Mouse (Mus musculus) forebrain, embryonic 13.5 days (tissue): ENCODE results near the gene Dclk3. TPM values are rescaled to one million over a fixed set of nuclear protein-coding genes. Genes with fewer than 3 reads are reported as not detected.

ENCODE experiments used
- ATAC-seq: fragments of 200-750 bp; cut with Nextera tagmentation; 2 replicates; pipeline ENCODE4 v1.8.0; 2017
- H3K27ac ChIP-seq: fragments of 300-500 bp; sonication (generic); 2 replicates; pipeline ENCODE4 v1.5.1; 2015; ENCODE audit warnings: inconsistent platforms, mild to moderate bottlenecking, moderate library complexity
- H3K27me3 ChIP-seq: fragments of 300-500 bp; sonication (generic); 2 replicates; pipeline ENCODE4 v1.6.1; 2015; ENCODE audit warnings: mild to moderate bottlenecking, inconsistent platforms
- H3K36me3 ChIP-seq: fragments of 300-500 bp; sonication (generic); 2 replicates; pipeline ENCODE4 v1.6.1; 2015; ENCODE audit warnings: mild to moderate bottlenecking, inconsistent platforms; ENCODE audit not compliant: poor library complexity, severe bottlenecking
- H3K4me1 ChIP-seq: fragments of 300-500 bp; sonication (generic); 2 replicates; pipeline ENCODE4 v1.6.1; 2015; ENCODE audit warnings: inconsistent platforms
- H3K4me2 ChIP-seq: fragments of 300-500 bp; sonication (generic); 2 replicates; pipeline ENCODE4 v1.6.1; 2015; ENCODE audit warnings: inconsistent platforms, mild to moderate bottlenecking, moderate library complexity
- H3K4me3 ChIP-seq: fragments of 300-500 bp; sonication (generic); 2 replicates; pipeline ENCODE4 v1.5.1; 2015; ENCODE audit warnings: mild to moderate bottlenecking, inconsistent platforms
- H3K9ac ChIP-seq: fragments of 300-500 bp; sonication (generic); 2 replicates; pipeline ENCODE4 v1.6.1; 2015; ENCODE audit warnings: mild to moderate bottlenecking, inconsistent platforms
- H3K9me3 ChIP-seq: fragments of 300-500 bp; sonication (generic); replicated peaks from 2 replicates; pipeline ENCODE4 v1.6.1; 2016; ENCODE audit warnings: inconsistent platforms
- WGBS: fragments of 180-500 bp; shearing (Covaris S2); methylation state at CpG from one replicate; pipeline ENCODE4 v1.1.7; 2015; 5-methylcytosine and 5-hydroxymethylcytosine counted together
- polyA plus RNA-seq: library from polyadenylated mRNA; unstranded; fragments of >200 nt; fragmentation: Nextera tagmentation; extraction: Ambion mirVana; gene quantifications from 2 replicates; pipeline ENCODE4 v1.2.1, GENCODE M21; 2015

Dclk3 gene
- polyA plus RNA-seq = 1.6 and 2.0 TPM in 2 replicates

- Histone ChIP-seq H3K9me3 (no peaks in the 10 kb centered on the region), H3K4me2 (peak within 1 kb of the TSS; percentile 65), H3K4me3 (peak within 1 kb of the TSS; percentile 43), H3K27ac (no peak within 1 kb of the TSS), H3K9ac (peak within 1 kb of the TSS; percentile 61), H3K27me3 (peaks cover 26% of the 10 kb centered on the region), H3K36me3 (no peaks in the 10 kb centered on the region), H3K4me1 (peaks cover 6% of the 10 kb centered on the region; the same call in 1 of the 2 replicates)
- WGBS = 4% methylated on average over 38 of the region's 57 CpGs
- peak; percentile 65 for ATAC-seq
Measured at GRCm38 (mm10) chr9:111438904-111439835, at the start of gene Dclk3. Gene Dclk3 (plus strand): TSS chr9:111439081.

GRCm38 (mm10) chr9:111390016-111390415 is 48.9 kb upstream of the Dclk3 start:
- no peaks in the 10 kb centered on the region for H3K9me3 ChIP-seq
- H3K4me1 ChIP-seq = no peaks in the 10 kb centered on the region
- H3K36me3 ChIP-seq = no peaks in the 10 kb centered on the region
- no peaks in the 10 kb centered on the region for H3K27me3 ChIP-seq
- no peak for ATAC-seq
- no peak overlapping the region for H3K9ac ChIP-seq
- no peak overlapping the region for H3K27ac ChIP-seq
- H3K4me2 ChIP-seq = no peak overlapping the region
- no peak overlapping the region for H3K4me3 ChIP-seq
- WGBS = 82% methylated on average over 9 of the region's 9 CpGs

GRCm38 (mm10) chr9:111391036-111391435 is 47.8 kb upstream of the Dclk3 start:
- Histone ChIP-seq H3K4me1 (no peaks in the 10 kb centered on the region), H3K27ac (no peak overlapping the region), H3K27me3 (no peaks in the 10 kb centered on the region), H3K9ac (no peak overlapping the region), H3K4me2 (no peak overlapping the region), H3K36me3 (no peaks in the 10 kb centered on the region), H3K4me3 (no peak overlapping the region), H3K9me3 (no peaks in the 10 kb centered on the region)
- no peak for ATAC-seq
- WGBS = 85% methylated on average over 8 of the region's 8 CpGs

GRCm38 (mm10) chr9:111391926-111392442 is 46.9 kb upstream of the Dclk3 start:
- Histone ChIP-seq H3K9ac (no peak overlapping the region), H3K4me2 (no peak overlapping the region), H3K27me3 (no peaks in the 10 kb centered on the region), H3K4me3 (no peak overlapping the region), H3K9me3 (no peaks in the 10 kb centered on the region), H3K4me1 (no peaks in the 10 kb centered on the region), H3K36me3 (no peaks in the 10 kb centered on the region), H3K27ac (no peak overlapping the region)
- WGBS = 92% methylated on average over 18 of the region's 18 CpGs
- no peak for ATAC-seq

- Histone ChIP-seq H3K27ac (no peak overlapping the region), H3K27me3 (no peaks in the 10 kb centered on the region), H3K9me3 (no peaks in the 10 kb centered on the region), H3K4me3 (no peak overlapping the region), H3K4me1 (no peaks in the 10 kb centered on the region), H3K4me2 (no peak overlapping the region), H3K36me3 (no peaks in the 10 kb centered on the region), H3K9ac (no peak overlapping the region)
- WGBS = 64% methylated on average over 5 of the region's 5 CpGs
- no peak for ATAC-seq
Measured at GRCm38 (mm10) chr9:111395265-111395664, 43.6 kb upstream of the Dclk3 start.

GRCm38 (mm10) chr9:111398059-111398458 is 40.8 kb upstream of the Dclk3 start:
- H3K27ac ChIP-seq = no peak overlapping the region
- ATAC-seq = no peak
- WGBS = 91% methylated on average over 2 of the region's 2 CpGs

GRCm38 (mm10) chr9:111400089-111400488 is 38.8 kb upstream of the Dclk3 start:
- Histone ChIP-seq H3K9me3 (no peaks in the 10 kb centered on the region), H3K4me2 (no peak overlapping the region), H3K27ac (no peak overlapping the region), H3K27me3 (no peaks in the 10 kb centered on the region), H3K4me3 (no peak overlapping the region), H3K9ac (no peak overlapping the region), H3K4me1 (no peaks in the 10 kb centered on the region), H3K36me3 (no peaks in the 10 kb centered on the region)
- WGBS = 88% methylated on average over 4 of the region's 4 CpGs
- ATAC-seq = no peak

More at GRCm38 (mm10) chr9:111398059-111398458, 40.8 kb upstream of the Dclk3 start:
- Histone ChIP-seq H3K9ac (no peak overlapping the region), H3K9me3 (no peaks in the 10 kb centered on the region), H3K4me2 (no peak overlapping the region), H3K4me3 (no peak overlapping the region), H3K36me3 (no peaks in the 10 kb centered on the region), H3K27me3 (no peaks in the 10 kb centered on the region), H3K4me1 (no peaks in the 10 kb centered on the region)

GRCm38 (mm10) chr9:111403159-111403558 is 35.7 kb upstream of the Dclk3 start:
- H3K36me3 ChIP-seq = no peaks in the 10 kb centered on the region
- H3K4me3 ChIP-seq = no peak overlapping the region
- WGBS = 86% methylated on average over 4 of the region's 4 CpGs
- H3K27me3 ChIP-seq = no peaks in the 10 kb centered on the region
- no peak overlapping the region for H3K27ac ChIP-seq
- no peak for ATAC-seq
- no peaks in the 10 kb centered on the region for H3K9me3 ChIP-seq
- no peak overlapping the region for H3K9ac ChIP-seq
- H3K4me2 ChIP-seq = no peak overlapping the region
- H3K4me1 ChIP-seq = no peaks in the 10 kb centered on the region

GRCm38 (mm10) chr9:111404346-111405079 is 34.4 kb upstream of the Dclk3 start:
- no peak overlapping the region for H3K4me3 ChIP-seq
- H3K27ac ChIP-seq = no peak overlapping the region
- 92% methylated on average over 12 of the region's 12 CpGs for WGBS
- H3K9ac ChIP-seq = no peak overlapping the region
- H3K9me3 ChIP-seq = no peaks in the 10 kb centered on the region
- no peaks in the 10 kb centered on the region for H3K27me3 ChIP-seq
- no peak for ATAC-seq
- H3K4me2 ChIP-seq = no peak overlapping the region
- no peaks in the 10 kb centered on the region for H3K4me1 ChIP-seq
- no peaks in the 10 kb centered on the region for H3K36me3 ChIP-seq

- no peak overlapping the region for H3K4me2 ChIP-seq
- 80% methylated on average over 6 of the region's 6 CpGs for WGBS
- no peak overlapping the region for H3K4me3 ChIP-seq
- no peak overlapping the region for H3K27ac ChIP-seq
- H3K9me3 ChIP-seq = no peaks in the 10 kb centered on the region
- no peaks in the 10 kb centered on the region for H3K36me3 ChIP-seq
- no peaks in the 10 kb centered on the region for H3K27me3 ChIP-seq
- no peaks in the 10 kb centered on the region for H3K4me1 ChIP-seq
- H3K9ac ChIP-seq = no peak overlapping the region
- ATAC-seq = no peak
Measured at GRCm38 (mm10) chr9:111405080-111405428, 33.8 kb upstream of the Dclk3 start.

- no peak for ATAC-seq
- 66% methylated on average over 6 of the region's 6 CpGs for WGBS
- no peaks in the 10 kb centered on the region for H3K9me3 ChIP-seq
Measured at GRCm38 (mm10) chr9:111408012-111408411, 30.9 kb upstream of the Dclk3 start.

GRCm38 (mm10) chr9:111408427-111408826 is 30.5 kb upstream of the Dclk3 start:
- Histone ChIP-seq H3K4me3 (no peak overlapping the region), H3K36me3 (no peaks in the 10 kb centered on the region), H3K27me3 (no peaks in the 10 kb centered on the region), H3K4me2 (no peak overlapping the region), H3K27ac (no peak overlapping the region), H3K9ac (no peak overlapping the region), H3K4me1 (no peaks in the 10 kb centered on the region), H3K9me3 (no peaks in the 10 kb centered on the region)
- ATAC-seq = no peak
- 84% methylated on average over 10 of the region's 10 CpGs for WGBS

More at GRCm38 (mm10) chr9:111408012-111408411, 30.9 kb upstream of the Dclk3 start:
- H3K4me2 ChIP-seq = no peak overlapping the region
- no peaks in the 10 kb centered on the region for H3K4me1 ChIP-seq
- no peaks in the 10 kb centered on the region for H3K27me3 ChIP-seq
- H3K36me3 ChIP-seq = no peaks in the 10 kb centered on the region
- H3K4me3 ChIP-seq = no peak overlapping the region
- no peak overlapping the region for H3K9ac ChIP-seq
- no peak overlapping the region for H3K27ac ChIP-seq
